Mouse (Mus musculus): Measurements from ENCODE around the gene Nf1. TPM values are rescaled to one million over a fixed set of nuclear protein-coding genes. Genes with fewer than 3 reads are reported as not detected.

The Nf1 gene
- polyA plus RNA-seq, 1 experiment from 2014 or later, result 6.4 TPM

GRCm38 (mm10) chr11:79580660-79581059 is 241.2 kb downstream of the Nf1 start:
- H3K27ac ChIP-seq (replicated peaks), result no peak overlapping the region
- H3K36me3 ChIP-seq, result peaks cover 13% of the 10 kb centered on the region
- H3K9me3 ChIP-seq, result no peaks in the 10 kb centered on the region
- no peak overlapping the region for H3K9ac ChIP-seq (replicated peaks)
- WGBS, result 46% methylated on average over 4 of the region's 4 CpGs
- H3K4me3 ChIP-seq, result no peak overlapping the region
- no peak for ATAC-seq (replicated peaks)
- H3K4me2 ChIP-seq (replicated peaks), result no peak overlapping the region
- no peaks in the 10 kb centered on the region for H3K27me3 ChIP-seq
- 0 out of 2 replicates have a peak, but pooled peaks cover 3% of the 10 kb centered on the region for H3K4me1 ChIP-seq

DNA sequence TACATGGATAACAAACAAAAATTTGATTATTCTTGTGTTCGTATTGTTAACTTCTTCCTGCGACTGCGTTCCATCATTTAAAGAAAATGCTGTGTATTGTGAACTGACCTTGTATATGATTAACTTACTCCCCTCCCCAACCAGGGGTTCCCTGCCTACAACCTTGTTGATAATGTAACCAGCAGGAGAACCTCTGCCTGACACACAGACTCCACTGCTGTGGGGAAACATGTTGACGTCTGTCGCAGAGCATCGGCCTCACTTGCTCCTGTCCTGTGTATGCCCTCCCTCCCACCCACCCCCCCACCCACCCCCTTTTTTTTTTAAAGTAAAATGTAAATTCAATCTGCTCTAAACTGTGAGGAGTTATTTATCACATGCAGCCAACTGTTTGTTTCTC is 241.8 kb downstream of the Nf1 start:
- no peak for ATAC-seq (replicated peaks)
- Histone ChIP-seq H3K4me3 (no peak overlapping the region), H3K27ac (replicated peaks) (no peak overlapping the region), H3K36me3 (peaks cover 12% of the 10 kb centered on the region), H3K27me3 (no peaks in the 10 kb centered on the region), H3K9ac (replicated peaks) (no peak overlapping the region), H3K4me2 (replicated peaks) (no peak overlapping the region), H3K4me1 (0 out of 2 replicates have a peak, but pooled peaks cover 3% of the 10 kb centered on the region), H3K9me3 (no peaks in the 10 kb centered on the region)
- WGBS, result 96% methylated on average over 6 of the region's 6 CpGs

DNA sequence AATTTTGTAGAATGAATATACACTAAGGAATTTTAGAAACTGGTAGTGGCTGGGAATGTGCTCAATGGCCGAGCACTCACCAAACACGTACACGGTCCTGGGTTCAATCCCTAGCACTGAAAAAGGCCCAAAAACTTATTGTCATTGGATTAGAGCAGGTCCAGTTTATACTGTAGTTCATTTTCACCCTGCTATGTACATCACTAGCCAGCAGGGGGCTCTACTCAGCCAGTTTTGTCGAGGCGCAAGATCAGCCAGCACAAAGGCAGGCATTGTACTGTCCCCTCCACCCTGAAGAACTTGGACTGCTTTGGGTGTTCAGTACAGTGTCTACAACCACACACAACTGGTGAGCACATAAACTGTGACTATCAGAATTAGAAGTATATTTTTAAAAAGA is 244.7 kb downstream of the Nf1 start:
- Histone ChIP-seq H3K9ac (replicated peaks) (no peak overlapping the region), H3K36me3 (peaks cover 3% of the 10 kb centered on the region; the same call in 1 of the 2 replicates), H3K27me3 (no peaks in the 10 kb centered on the region), H3K4me3 (no peak overlapping the region), H3K4me1 (0 out of 2 replicates have a peak, but pooled peaks cover 3% of the 10 kb centered on the region), H3K4me2 (replicated peaks) (no peak overlapping the region), H3K9me3 (no peaks in the 10 kb centered on the region), H3K27ac (replicated peaks) (no peak overlapping the region)
- 6% methylated on average over 5 of the region's 5 CpGs for WGBS
- ATAC-seq (replicated peaks), result peak; percentile 85

DNA sequence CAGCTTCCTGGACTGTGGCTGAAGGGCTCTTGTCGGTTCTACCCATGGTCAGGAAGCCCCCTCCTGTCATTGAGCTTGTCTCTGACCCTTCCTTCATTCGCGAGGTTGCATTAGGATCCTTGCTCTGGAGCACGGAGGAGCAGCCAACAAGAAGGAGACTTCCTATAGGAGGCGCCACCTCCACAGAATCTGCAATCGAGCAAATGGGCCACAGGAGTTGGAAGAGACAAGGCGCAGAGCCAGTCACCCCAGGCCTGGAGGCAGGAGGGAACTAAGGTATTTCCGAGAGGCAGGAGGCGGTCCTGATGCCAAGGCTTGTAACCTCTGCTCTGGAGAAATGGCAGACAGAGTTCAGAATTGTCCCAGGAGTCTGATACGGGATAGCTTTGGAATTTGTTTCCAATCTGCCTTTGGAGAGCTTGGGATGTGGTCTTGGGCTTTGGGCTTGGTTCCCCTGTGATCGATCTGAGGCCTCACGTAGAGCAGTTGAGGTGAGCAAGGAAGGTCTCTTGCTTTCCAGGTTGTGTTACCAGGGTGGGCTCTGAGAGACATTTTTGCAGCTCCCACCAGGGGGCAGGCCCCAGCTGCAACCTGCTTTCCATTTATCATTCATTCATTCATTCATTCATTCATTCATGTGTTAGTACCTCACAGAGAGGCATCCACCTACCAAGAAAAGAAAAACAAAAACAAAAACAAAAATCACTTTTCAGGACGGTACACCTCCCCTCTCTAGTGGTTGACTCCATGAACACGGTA is 250.0 kb downstream of the Nf1 start:
- Histone ChIP-seq H3K27ac (replicated peaks) (no peak overlapping the region), H3K9ac (replicated peaks) (no peak overlapping the region), H3K36me3 (no peaks in the 10 kb centered on the region), H3K27me3 (no peaks in the 10 kb centered on the region), H3K4me3 (no peak overlapping the region), H3K4me2 (replicated peaks) (no peak overlapping the region), H3K9me3 (no peaks in the 10 kb centered on the region), H3K4me1 (peaks cover 34% of the 10 kb centered on the region)
- WGBS, result 58% methylated on average over 14 of the region's 14 CpGs
- ATAC-seq (replicated peaks), result no peak

DNA sequence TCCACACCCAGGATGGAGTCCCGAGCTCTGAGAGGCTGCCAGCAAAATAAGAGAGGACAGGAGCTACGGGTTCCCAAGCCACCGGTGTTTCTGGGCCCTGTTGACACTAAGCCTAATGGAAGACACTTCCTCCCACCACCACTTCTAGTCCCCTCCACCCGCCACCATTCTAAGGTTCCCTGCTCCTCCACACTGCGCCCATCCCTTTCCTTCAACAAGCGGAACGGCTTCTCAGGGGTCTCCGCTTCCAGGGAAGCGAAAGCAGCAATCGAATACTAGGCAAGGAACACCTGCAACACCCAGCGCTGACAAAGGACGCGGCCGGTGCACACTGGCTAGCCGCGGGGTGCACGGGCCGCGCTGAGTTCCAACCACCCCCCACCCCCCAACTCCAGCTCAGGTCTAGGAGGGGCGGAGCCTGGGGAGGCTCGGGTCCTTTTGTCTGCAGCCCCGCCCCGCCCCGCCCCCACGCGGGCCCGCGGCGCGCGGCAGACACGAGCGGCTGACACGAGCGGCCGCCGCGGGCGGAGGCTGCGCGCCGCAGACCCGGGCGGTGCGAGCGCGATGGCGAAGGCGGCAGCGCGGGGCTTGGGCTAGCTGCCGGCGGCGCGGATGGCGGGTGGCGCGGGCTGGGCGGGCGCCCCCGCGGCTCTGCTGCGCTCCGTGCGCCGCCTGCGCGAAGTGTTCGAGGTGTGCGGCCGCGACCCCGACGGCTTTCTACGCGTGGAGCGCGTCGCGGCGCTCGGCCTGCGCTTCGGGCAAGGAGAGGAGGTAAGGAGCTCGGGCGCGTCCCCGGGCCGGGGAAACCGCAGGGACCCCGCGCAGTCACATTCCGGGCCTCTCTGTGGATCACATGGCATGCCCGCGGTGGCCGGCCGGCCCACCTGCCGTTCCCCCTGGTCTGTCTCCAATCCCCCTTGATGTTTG is 251.4 kb downstream of the Nf1 start, which contains the start of gene Rab11fip4:
Gene Rab11fip4, plus strand, starts transcription at position 549 of the 927 bp plus-strand sequence.
- peak; percentile 84 for ATAC-seq (replicated peaks)
- under 1% methylated on average over 85 of the region's 98 CpGs for WGBS
- Histone ChIP-seq H3K4me3 (peak within 1 kb of the TSS; percentile 83), H3K36me3 (no peaks in the 10 kb centered on the region), H3K4me2 (replicated peaks) (peak within 1 kb of the TSS; percentile 66), H3K9me3 (no peaks in the 10 kb centered on the region), H3K27me3 (no peaks in the 10 kb centered on the region), H3K9ac (replicated peaks) (peak within 1 kb of the TSS; percentile 87), H3K4me1 (peaks cover 41% of the 10 kb centered on the region), H3K27ac (replicated peaks) (peak within 1 kb of the TSS; percentile 86)

- peaks cover 41% of the 10 kb centered on the region for H3K4me1 ChIP-seq
- no peaks in the 10 kb centered on the region for H3K36me3 ChIP-seq
- WGBS, result 13% methylated on average over 5 of the region's 5 CpGs
- peak overlapping the region; percentile 86 for H3K27ac ChIP-seq (replicated peaks)
- H3K27me3 ChIP-seq, result no peaks in the 10 kb centered on the region
- peak; percentile 44 for ATAC-seq (replicated peaks)
- peak overlapping the region; percentile 83 for H3K4me3 ChIP-seq
- peak overlapping the region; percentile 66 for H3K4me2 ChIP-seq (replicated peaks)
- H3K9me3 ChIP-seq, result no peaks in the 10 kb centered on the region
- H3K9ac ChIP-seq (replicated peaks), result peak overlapping the region; percentile 87
These were observed 252.1 kb downstream of the Nf1 start for GRCm38 (mm10) chr11:79591591-79591975.

DNA sequence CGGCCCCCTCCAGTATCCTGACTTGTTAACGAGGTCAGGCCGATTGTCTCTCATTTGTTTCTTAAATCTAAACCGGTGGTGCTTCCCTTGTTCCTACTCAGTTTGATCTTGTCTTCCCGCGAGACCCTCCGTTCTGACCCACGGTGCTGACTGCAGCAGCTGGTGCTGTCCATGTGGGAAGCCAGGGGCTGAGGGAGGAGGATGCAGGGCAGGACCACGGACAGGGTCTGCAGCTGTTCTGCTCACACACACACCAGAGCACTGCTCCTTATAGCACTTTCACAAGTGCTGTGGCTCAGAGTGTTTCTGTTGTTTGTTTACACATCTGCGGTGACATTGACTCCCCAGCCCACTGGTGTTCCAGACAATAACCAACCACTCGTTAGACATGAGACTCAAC is 254.0 kb downstream of the Nf1 start:
- Histone ChIP-seq H3K4me1 (peaks cover 41% of the 10 kb centered on the region), H3K4me2 (replicated peaks) (peak overlapping the region; percentile 66), H3K9me3 (no peaks in the 10 kb centered on the region), H3K27ac (replicated peaks) (no peak overlapping the region), H3K27me3 (no peaks in the 10 kb centered on the region), H3K36me3 (peaks cover 4% of the 10 kb centered on the region; the same call in 1 of the 2 replicates), H3K9ac (replicated peaks) (no peak overlapping the region), H3K4me3 (peak overlapping the region; percentile 83; the same call in 1 of the 2 replicates)
- 29% methylated on average over 11 of the region's 11 CpGs for WGBS
- ATAC-seq (replicated peaks), result no peak

DNA sequence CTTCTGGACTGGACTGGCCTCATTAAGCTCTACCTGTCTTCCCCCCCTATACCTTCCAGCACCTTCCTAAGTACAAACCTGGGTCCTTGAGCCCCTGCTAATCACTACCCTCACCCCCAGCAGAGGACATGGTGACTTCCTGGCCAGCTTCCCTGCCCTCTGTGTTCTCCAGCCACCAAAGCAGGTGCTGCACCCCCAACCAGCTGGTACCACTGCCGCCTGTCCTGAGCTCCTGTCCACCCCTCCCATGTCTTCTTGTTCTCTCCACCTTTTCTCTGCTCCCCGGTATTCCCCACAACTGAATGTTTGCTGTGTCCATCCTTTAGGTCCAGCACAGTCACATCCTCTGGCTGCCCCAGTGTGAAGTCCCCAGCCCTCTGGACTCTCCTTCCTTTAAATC is 271.0 kb downstream of the Nf1 start:
- Histone ChIP-seq H3K4me3 (no peak overlapping the region), H3K4me2 (replicated peaks) (no peak overlapping the region), H3K27me3 (no peaks in the 10 kb centered on the region), H3K9ac (replicated peaks) (no peak overlapping the region), H3K4me1 (peaks cover 19% of the 10 kb centered on the region), H3K27ac (replicated peaks) (peak overlapping the region; percentile 41; the same call in 1 of the 2 replicates), H3K9me3 (no peaks in the 10 kb centered on the region), H3K36me3 (no peaks in the 10 kb centered on the region)
- ATAC-seq (replicated peaks), result no peak
- 45% methylated on average over 2 of the region's 2 CpGs for WGBS

DNA sequence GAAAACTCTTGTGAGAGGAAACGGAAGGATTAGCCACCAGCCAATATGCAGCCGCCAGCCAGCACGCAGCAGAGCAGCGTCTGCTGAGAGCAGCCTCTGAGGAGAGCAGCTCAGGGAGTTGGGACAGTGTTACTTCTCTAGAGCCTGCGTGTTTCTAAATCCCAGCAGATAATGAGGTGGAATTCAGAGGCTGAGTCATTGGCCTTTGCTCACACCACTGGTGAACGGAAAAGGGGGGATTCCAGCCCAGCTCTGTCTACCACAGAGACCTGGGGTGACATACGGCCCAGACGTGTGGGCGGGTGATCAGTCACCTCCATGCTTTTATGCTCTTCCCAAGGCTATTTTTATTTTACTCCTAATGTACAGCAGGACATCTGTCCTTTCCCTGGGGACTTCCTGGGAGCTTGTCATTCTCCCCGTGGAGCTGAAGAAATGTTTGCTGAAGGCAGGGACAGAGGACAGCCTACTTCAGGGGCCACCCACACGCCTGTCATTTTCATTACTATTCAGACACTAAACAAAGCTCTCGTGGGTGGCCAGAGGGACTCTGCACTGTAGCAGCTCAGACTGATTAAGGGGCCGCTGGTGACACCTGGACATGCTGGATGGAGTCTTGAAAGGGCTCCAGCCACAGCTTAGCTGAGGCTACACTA is 271.6 kb downstream of the Nf1 start:
- Histone ChIP-seq H3K27me3 (no peaks in the 10 kb centered on the region), H3K27ac (replicated peaks) (peak overlapping the region; percentile 41; the same call in 1 of the 2 replicates), H3K4me2 (replicated peaks) (no peak overlapping the region), H3K9me3 (no peaks in the 10 kb centered on the region), H3K4me3 (no peak overlapping the region), H3K9ac (replicated peaks) (0 out of 2 replicates have a peak overlapping the region, but pooled peaks have one; percentile 6), H3K4me1 (peaks cover 19% of the 10 kb centered on the region), H3K36me3 (no peaks in the 10 kb centered on the region)
- WGBS, result 11% methylated on average over 13 of the region's 13 CpGs
- no peak for ATAC-seq (replicated peaks)

GRCm38 (mm10) chr11:79612046-79612600 is 272.6 kb downstream of the Nf1 start:
- H3K9me3 ChIP-seq, result no peaks in the 10 kb centered on the region
- no peak overlapping the region for H3K9ac ChIP-seq (replicated peaks)
- WGBS, result 29% methylated on average over 1 of the region's 1 CpGs
- H3K4me2 ChIP-seq (replicated peaks), result no peak overlapping the region
- H3K27ac ChIP-seq (replicated peaks), result no peak overlapping the region
- H3K4me1 ChIP-seq, result peaks cover 19% of the 10 kb centered on the region
- H3K4me3 ChIP-seq, result no peak overlapping the region
- no peaks in the 10 kb centered on the region for H3K27me3 ChIP-seq
- no peaks in the 10 kb centered on the region for H3K36me3 ChIP-seq
- ATAC-seq (replicated peaks), result no peak

- Histone ChIP-seq H3K27me3 (no peaks in the 10 kb centered on the region), H3K9ac (replicated peaks) (no peak overlapping the region), H3K4me1 (peaks cover 19% of the 10 kb centered on the region), H3K36me3 (no peaks in the 10 kb centered on the region), H3K9me3 (no peaks in the 10 kb centered on the region), H3K4me2 (replicated peaks) (no peak overlapping the region), H3K4me3 (no peak overlapping the region), H3K27ac (replicated peaks) (no peak overlapping the region)
- ATAC-seq (replicated peaks), result no peak
- WGBS, result 13% methylated on average over 3 of the region's 3 CpGs
These were observed 273.6 kb downstream of the Nf1 start for GRCm38 (mm10) chr11:79613084-79613483.

Measured in forebrain, embryonic 15.5 days (tissue).